Comparison of ENCODE assay signal across 8 mouse cellular contexts in genomic region chr3:137547414-137547877, GRCm38 (mm10).
A peak's percentile ranks its signal among the peaks of the same experiment; 100 is the strongest.
DNase-seq lines count a peak whose midpoint lies in the region; ATAC-seq and TF ChIP-seq lines count a peak whose summit lies in the region.

No protein-coding gene starts in this region.

- ATAC-seq in kidney, postnatal 0 days (replicated peaks; ENCODE audit: low FRiP score, low read depth): no peak
- ATAC-seq in forebrain, embryonic 16.5 days: peak; percentile 62
- no peak for ATAC-seq in stomach, embryonic 15.5 days (ENCODE audit: insufficient read depth, low FRiP score, low read depth)

- 0 out of 2 replicates have a peak, but pooled peaks cover 3% of the 10 kb centered on the region for H3K4me1 ChIP-seq in kidney, postnatal 0 days (replicated peaks; ENCODE audit: insufficient read depth, low read length)
- H3K4me1 ChIP-seq in cerebellum, adult 2 months (ENCODE audit: control insufficient read depth, insufficient read depth, low read length): peaks cover 7% of the 10 kb centered on the region; the same call in 1 of the 2 replicates
- H3K4me1 ChIP-seq in forebrain, embryonic 16.5 days (replicated peaks; ENCODE audit: control insufficient read depth, insufficient read depth, low read length): peaks cover 10% of the 10 kb centered on the region
- no peaks in the 10 kb centered on the region for H3K4me1 ChIP-seq in stomach, embryonic 15.5 days

- H3K36me3 ChIP-seq in kidney, postnatal 0 days (ENCODE audit: insufficient read depth, low read length): no peaks in the 10 kb centered on the region
- H3K36me3 ChIP-seq in forebrain, embryonic 16.5 days (ENCODE audit: control insufficient read depth, insufficient read depth): no peaks in the 10 kb centered on the region
- H3K36me3 ChIP-seq in stomach, embryonic 15.5 days: no peaks in the 10 kb centered on the region

- 10% methylated on average over 12 of the region's 12 CpGs for WGBS in kidney, postnatal 0 days
- 4% methylated on average over 12 of the region's 12 CpGs for WGBS in cerebellum, adult 2 months
- WGBS in forebrain, embryonic 16.5 days: 4% methylated on average over 12 of the region's 12 CpGs
- WGBS in stomach, embryonic 15.5 days: 11% methylated on average over 12 of the region's 12 CpGs

- no peaks in the 10 kb centered on the region for H3K9me3 ChIP-seq in kidney, postnatal 0 days (replicated peaks; ENCODE audit: low read length)
- no peaks in the 10 kb centered on the region for H3K9me3 ChIP-seq in forebrain, embryonic 16.5 days (ENCODE audit: control insufficient read depth, low read length)
- H3K9me3 ChIP-seq in stomach, embryonic 15.5 days: no peaks in the 10 kb centered on the region

- H3K4me3 ChIP-seq in kidney, postnatal 0 days (replicated peaks; ENCODE audit: low read depth, low read length): peak overlapping the region; percentile 11; the same call in 1 of the 2 replicates
- H3K4me3 ChIP-seq in cerebellum, adult 2 months (replicated peaks; ENCODE audit: insufficient read depth, low read depth, low read length): peak overlapping the region; percentile 16
- H3K4me3 ChIP-seq in forebrain, embryonic 16.5 days (replicated peaks; ENCODE audit: low read length): peak overlapping the region; percentile 6; the same call in 1 of the 2 replicates
- peak overlapping the region; percentile 4; the same call in 1 of the 2 replicates for H3K4me3 ChIP-seq in stomach, embryonic 15.5 days (replicated peaks)

- TF ChIP-seq CTCF in kidney, postnatal 0 days (IDR thresholded peaks at IDR 0.05; ENCODE audit: low read depth): no peak
- no peak for TF ChIP-seq CTCF in cerebellum, adult 2 months (IDR thresholded peaks at IDR 0.05; ENCODE audit: borderline replicate concordance, insufficient read depth, low read depth, low read length)

- TF ChIP-seq POLR2A in cerebellum, adult 2 months (IDR thresholded peaks at IDR 0.05; ENCODE audit: borderline replicate concordance, insufficient read depth, low read length): no peak

- peak overlapping the region; percentile 47 for H3K27ac ChIP-seq in kidney, postnatal 0 days
- H3K27ac ChIP-seq in cerebellum, adult 2 months (ENCODE audit: insufficient read depth, low read length): no peak overlapping the region
- H3K27ac ChIP-seq in forebrain, embryonic 16.5 days (ENCODE audit: low read length): no peak overlapping the region
- H3K27ac ChIP-seq in stomach, embryonic 15.5 days: peak overlapping the region; percentile 49; the same call in 1 of the 2 replicates

- DNase-seq in kidney, postnatal 0 days (ENCODE audit: low spot score): no peak
- DNase-seq in kidney, postnatal 14 days: no peak
- DNase-seq in cerebellum, adult 2 months: peak; percentile 68 to 81
- DNase-seq in kidney, postnatal 4 days: peak; percentile 33 to 35
- no peak for DNase-seq in right cerebral cortex, postnatal 36 days (ENCODE audit: low spot score in 2 of 2)
- no peak for DNase-seq in urinary bladder, adult 2 months (ENCODE audit: low spot score)

- peak overlapping the region; percentile 48 for H3K4me2 ChIP-seq in kidney, postnatal 0 days (ENCODE audit: low read length)
- peak overlapping the region; percentile 43 for H3K4me2 ChIP-seq in forebrain, embryonic 16.5 days (ENCODE audit: low read length)
- H3K4me2 ChIP-seq in stomach, embryonic 15.5 days: peak overlapping the region; percentile 39

- no peaks in the 10 kb centered on the region for H3K27me3 ChIP-seq in kidney, postnatal 0 days (ENCODE audit: insufficient read depth, low read length)
- H3K27me3 ChIP-seq in cerebellum, adult 2 months (ENCODE audit: control insufficient read depth, insufficient read depth, low read length): no peaks in the 10 kb centered on the region
- no peaks in the 10 kb centered on the region for H3K27me3 ChIP-seq in forebrain, embryonic 16.5 days (replicated peaks; ENCODE audit: control insufficient read depth, insufficient read depth, low read length)
- no peaks in the 10 kb centered on the region for H3K27me3 ChIP-seq in stomach, embryonic 15.5 days (replicated peaks)

- H3K9ac ChIP-seq in kidney, postnatal 0 days (ENCODE audit: low read depth, low read length): no peak overlapping the region
- peak overlapping the region; percentile 32; the same call in 1 of the 2 replicates for H3K9ac ChIP-seq in forebrain, embryonic 16.5 days (replicated peaks; ENCODE audit: low read depth, low read length)
- H3K9ac ChIP-seq in stomach, embryonic 15.5 days: no peak overlapping the region

Comparison
In these comparisons a context has a peak if more than half of its experiments do, and no peak if none do; other contexts are left out.
1. DNase-seq: peak in cerebellum, adult 2 months (2 of 2) and kidney, postnatal 4 days (2 of 2); none in kidney, postnatal 0 days (single experiment), kidney, postnatal 14 days (single experiment), right cerebral cortex, postnatal 36 days (0 of 2) and urinary bladder, adult 2 months (single experiment).
2. H3K27ac ChIP-seq: peak in kidney, postnatal 0 days (single experiment) and stomach, embryonic 15.5 days (single experiment); none in cerebellum, adult 2 months (single experiment) and forebrain, embryonic 16.5 days (single experiment).
3. Peak in every context shown above with its lines, with median percentiles within 50 percentile points of each other: H3K4me2 ChIP-seq and H3K4me3 ChIP-seq.